Mouse (Mus musculus) spleen, embryonic (tissue): ENCODE data around the gene Nkx6-1.

Experiments
- CTCF ChIA-PET: fragments of 350-600 bp; sonication (Branson Sonifier 250); formaldehyde crosslinking; loops from one replicate; lab custom pipeline; 2022; lab: Charles Lee

Nkx6-1 gene

DNA sequence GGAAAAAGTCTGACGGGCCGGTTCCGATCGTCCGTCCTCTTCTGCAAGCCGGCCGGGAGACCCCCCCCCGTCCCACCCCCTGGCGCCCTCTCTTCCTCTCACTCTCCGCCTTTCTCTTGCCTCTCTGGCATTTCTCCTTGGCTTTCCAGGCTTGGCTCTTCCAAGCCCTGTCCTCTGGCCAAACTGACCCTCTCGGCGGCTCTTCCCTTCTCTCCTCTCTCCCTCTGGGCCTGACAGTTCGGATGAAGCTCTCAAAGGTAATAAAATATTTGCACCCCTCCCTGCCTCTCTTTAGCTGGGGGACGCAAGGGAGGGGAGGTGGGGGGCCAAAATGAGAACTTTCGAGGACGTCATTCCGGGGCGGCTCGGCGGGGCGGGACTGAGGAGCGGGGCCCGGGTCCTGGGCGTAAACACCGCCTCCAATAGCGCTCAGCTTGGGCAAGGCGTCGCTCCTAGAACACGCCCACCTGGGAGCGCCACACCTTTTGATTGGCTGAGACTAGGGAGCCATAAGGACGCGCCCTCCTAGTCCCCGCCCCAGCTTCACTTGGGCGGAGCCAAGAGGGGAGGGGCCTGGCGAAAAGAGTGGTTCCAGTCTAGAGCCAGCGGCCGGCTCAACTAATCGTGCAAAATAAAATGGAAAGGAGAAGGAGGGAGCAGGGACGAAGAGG, at the start of gene Nkx6-1:
TSS of gene Nkx6-1 (minus strand) at position 52 of the 671 bp plus-strand sequence.
- CTCF ChIA-PET: no interaction called here

- CTCF ChIA-PET: no interaction called here
These were observed 48.3 kb upstream of the Nkx6-1 start for GRCm38 (mm10) chr5:101713064-101713613.

DNA sequence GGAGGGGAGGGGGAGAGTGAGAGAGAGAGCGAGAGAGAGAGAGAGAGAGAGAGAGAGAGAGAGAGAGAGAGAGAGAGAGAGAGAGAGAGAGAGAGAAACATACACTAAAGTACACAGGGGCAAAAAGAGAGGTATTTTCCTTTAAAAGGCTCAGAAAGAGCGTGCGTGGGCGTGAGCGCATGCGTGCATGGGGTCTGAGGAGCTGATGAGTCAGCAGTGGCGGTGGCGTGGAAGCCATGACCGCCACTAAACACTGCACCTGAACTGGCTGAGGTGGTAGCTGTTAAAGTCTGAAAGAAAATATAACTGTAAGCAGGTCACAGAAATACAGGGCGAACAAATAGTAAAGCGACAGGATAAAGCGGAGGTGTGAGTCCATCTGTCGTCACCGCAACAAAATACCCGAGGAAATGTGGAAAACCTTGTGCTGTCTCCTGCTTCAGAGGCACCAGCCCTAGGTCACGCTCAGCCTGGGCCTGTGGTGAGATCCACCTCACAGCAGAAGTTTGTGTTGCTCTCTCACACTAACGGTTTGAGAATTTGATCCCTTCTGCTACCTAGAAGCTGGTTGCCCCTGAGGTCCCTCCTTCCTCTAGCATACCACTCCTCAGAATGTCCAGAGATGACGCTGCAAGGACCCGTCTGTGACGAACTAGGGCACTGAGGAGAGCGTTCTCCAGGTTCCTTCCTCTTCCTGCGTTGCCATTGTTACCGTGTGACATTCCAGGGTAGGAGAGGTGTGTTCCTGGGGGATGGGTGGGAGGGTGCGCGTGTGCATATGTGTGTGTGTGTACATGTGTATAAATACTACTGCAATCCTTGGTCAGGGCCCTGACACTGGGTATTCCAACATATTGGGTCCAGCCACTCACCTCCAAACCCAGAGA, 38.8 kb upstream of the Nkx6-1 start:
- CTCF ChIA-PET: no interaction called here

GRCm38 (mm10) chr5:101702636-101703035, 37.8 kb upstream of the Nkx6-1 start:
- CTCF ChIA-PET: no interaction called here

- CTCF ChIA-PET: no interaction called here
These were observed 35.8 kb upstream of the Nkx6-1 start for GRCm38 (mm10) chr5:101700607-101701006.

DNA sequence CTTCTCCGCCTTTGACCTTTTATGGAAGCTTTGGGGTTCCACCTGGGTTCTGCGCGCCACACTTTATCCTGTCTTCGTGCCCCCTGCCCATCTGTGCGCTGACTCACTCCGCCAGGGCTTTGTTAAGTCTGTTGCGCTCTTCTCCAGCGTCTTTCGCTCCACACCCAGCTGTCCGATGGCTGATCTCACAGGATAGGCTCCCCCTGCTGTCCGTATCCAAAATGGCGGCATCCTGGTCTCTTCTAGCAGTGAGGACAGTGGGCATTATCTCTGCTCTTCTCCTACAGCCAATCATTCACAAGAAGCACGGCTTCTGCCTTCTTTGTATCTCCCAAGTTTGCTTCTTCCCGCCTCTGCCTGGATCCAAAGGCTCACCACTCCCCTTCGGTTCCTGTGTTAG, 23.8 kb upstream of the Nkx6-1 start:
- CTCF ChIA-PET: no interaction called here

- CTCF ChIA-PET: no interaction called here
These were observed 18.5 kb upstream of the Nkx6-1 start for GRCm38 (mm10) chr5:101683340-101683739.

DNA sequence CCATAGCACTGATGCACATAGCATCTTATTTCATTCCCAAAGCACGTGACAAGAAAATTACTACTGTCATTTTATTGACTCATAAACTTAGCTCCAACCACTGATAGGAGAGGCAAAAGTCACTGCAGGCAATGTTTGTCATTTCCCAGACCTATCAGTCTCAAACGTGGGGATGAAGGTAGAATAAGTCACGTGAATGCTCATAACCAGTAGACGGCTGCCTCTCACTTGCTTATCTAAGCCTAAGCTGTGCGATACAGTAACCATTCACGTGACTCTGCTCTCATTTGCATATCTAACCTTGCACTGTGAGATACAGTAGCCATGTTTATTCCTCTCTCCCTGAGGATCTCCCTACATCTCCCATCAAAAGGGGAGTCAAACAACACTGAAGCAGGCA, 15.5 kb upstream of the Nkx6-1 start:
- CTCF ChIA-PET: no interaction called here

DNA sequence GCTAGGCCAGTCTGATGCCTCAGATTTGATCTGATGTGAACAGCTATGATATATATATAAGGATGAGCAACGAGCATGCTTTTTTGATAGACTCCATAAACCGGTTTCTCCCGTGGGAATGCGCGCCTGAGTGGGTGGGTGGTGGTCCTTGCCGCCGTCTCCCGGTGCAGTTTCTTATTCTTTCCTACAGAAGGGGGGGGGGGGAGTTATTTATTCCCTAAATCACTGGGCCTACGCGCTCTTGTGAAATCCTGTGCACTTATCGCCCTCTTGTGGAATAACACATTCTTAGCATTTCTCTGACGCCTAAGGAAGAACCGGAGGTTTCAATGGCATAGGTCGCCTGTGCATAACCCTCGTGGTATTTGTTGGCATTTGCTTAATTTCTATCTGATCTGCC, 4.6 kb upstream of the Nkx6-1 start:
- CTCF ChIA-PET: interaction anchor here (0.6 kb wide), 1 partner anchor 851 kb away, joined by 4 read pairs; no protein-coding TSS in a partner anchor

DNA sequence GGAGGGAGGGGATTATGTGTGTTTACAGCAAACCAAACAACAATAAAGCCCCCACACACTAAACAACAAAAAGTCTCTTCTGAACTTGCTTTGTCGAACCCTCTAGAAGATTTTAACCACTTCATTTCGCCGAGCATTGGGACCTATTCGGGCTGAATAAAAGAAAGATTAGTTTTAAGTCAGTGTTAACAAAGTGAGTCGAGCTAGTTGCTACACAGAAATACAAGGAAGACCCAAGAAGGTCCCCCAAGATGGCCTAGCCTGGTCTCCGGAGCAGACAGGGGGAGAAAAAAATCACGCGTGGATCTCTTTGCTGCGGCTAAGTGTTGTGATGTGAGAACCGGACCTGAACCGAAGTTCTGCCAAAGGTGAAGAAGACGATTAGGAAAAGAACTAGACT, 3.7 kb upstream of the Nkx6-1 start:
- CTCF ChIA-PET: no interaction called here

DNA sequence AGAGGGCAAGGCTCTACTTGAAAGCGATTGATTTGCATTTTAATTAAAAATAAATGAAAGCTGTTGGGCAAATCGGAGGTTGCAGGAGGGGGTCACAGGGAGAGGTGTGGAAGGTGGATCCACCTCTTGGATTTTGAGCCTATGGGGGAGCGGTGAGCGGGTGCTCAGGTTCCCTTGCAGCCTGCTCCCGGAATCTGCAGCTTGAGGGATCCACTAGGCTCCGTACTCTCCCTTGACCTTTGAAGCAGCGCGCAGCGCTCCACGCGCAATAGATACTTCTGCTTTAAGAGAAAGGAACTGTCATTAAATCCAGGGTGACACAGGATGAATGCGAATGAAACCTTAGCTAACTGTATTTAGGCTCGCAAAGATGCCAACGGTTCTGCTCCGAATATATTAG, 3.2 kb upstream of the Nkx6-1 start:
- CTCF ChIA-PET: no interaction called here

DNA sequence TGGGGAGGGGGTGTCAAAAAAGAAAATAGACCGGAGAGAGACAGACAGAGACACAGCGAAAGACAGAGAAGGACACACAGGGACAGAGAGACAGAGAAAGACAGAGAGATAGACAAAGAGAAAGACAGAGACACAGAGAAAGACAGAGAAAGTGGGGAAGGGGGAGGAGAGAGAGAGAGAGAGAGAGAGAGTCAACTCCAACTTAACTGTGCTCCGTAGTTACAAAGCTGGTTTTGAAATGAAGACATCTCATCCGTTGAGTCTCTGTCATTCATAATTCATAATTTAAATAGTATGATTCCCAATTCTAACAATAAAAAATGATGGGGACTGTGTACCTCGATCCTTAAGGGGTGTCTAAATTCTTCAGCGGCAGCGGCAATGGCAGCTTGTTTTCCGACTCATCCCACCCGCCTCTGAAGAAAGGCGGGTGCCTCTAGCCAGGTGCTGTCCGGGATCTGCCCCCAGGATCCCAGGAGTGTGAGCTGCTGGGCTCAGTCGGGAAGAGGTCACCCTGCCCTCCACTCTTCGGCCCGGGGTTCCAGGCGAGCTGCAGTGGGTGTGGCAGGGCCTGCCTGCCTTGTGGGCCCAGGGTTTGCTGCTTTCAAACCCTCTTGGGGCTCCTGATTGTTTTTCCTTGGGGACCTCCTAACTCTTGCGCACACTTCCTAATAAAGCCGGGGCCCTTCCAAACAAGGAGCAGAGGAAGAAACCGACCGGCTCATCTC, 2.6 kb upstream of the Nkx6-1 start:
- CTCF ChIA-PET: no interaction called here

GRCm38 (mm10) chr5:101666713-101667112, 1.9 kb upstream of the Nkx6-1 start:
- CTCF ChIA-PET: no interaction called here

- CTCF ChIA-PET: no interaction called here
These were observed 1.3 kb upstream of the Nkx6-1 start for GRCm38 (mm10) chr5:101666091-101666490.

GRCm38 (mm10) chr5:101664423-101664921, 324 bp downstream of the Nkx6-1 start:
- CTCF ChIA-PET: no interaction called here

DNA sequence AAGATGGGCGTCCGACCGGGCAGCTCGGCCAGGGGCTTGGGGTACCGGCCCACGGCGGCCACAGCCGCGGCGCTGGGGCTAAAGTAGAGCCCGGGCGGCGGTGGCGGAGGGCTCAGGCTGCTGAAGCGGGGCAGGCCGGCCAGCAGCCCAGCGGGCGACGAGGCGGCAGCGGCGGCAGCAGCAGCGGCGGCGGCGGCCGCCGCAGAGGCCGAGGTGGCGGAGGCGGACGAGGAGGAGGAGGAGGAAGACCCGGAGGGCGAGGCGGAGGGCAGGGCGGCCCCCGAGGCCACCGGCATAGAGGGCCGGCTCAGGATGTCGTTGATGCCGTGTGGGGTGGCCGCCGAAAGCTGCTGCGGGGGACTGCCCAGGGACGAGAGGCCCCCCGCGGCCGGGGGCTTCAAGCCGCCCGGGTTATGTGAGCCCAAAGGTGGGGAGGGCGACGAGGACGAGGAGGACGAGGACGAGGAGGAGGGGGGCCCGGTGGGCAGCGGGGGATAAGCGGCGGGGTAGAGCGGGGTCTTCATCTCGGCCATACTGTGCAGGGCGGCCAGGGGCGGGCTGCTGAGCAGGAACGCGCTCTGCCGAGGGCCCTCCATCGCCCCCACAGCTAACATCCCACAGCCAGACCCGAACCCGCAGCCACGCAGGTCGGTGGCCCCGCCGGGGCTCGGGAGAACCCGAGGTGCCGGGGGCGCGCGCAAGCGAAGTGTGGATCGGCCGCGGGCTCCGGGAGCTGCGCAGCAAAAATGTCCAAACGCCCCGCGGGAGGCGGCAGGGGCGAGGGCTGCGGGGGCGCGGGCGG, 974 bp downstream of the Nkx6-1 start:
- CTCF ChIA-PET: no interaction called here

GRCm38 (mm10) chr5:101663176-101663575, 1.6 kb downstream of the Nkx6-1 start:
- CTCF ChIA-PET: no interaction called here

GRCm38 (mm10) chr5:101662485-101662884, 2.3 kb downstream of the Nkx6-1 start:
- CTCF ChIA-PET: no interaction called here

DNA sequence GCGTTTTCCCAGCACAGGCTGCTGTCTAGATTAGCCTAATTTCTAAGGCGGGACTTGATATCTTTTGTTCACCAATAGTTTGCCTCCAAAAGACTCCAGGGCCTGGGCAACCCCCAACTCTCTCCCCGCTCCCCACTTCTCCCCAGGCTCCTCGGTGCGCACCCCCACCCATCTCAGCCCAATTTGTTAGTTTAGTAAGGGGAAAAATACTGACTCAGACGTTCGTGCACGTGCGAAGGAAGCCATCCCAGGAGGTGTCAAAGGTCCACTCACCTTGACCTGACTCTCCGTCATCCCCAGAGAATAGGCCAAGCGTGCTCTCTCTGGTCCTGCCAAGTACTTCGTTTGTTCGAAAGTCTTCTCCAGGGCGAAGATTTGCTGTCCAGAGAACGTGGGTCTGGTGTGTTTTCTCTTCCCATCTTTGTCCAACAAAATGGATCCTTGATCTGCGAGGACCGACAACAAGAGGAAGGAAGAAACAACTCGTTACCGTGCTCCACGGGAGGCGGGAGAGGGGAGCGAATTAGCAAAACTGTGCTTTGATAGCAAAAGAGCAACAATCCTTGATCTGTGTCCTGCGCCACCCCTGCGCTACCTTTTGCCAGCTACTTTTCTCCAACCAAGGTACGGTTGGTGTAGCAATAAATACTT, 3.1 kb downstream of the Nkx6-1 start:
- CTCF ChIA-PET: no interaction called here

DNA sequence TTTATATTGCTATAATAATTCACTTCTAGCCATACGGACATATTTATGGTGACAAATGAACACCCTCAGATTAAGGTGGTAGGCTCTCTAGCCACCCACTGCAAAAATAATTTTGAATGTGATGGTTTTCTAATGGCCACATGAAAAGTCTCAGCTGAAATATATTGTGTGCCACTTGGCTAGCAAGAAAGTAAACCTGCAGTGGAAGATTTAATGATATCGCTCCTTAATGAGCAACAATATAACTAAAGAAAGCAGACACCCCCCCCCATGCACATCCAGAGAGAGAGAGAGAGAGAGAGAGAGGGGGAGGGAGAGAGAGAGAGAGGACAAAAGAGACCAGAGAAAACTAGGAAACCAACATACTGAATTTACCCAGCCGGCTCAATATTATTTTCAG, 4.1 kb downstream of the Nkx6-1 start:
- CTCF ChIA-PET: no interaction called here
